Mouse (Mus musculus) limb, embryonic 10.5 days (tissue): ENCODE measurements around the gene Trim37. TPM values are rescaled to one million over a fixed set of nuclear protein-coding genes. Genes with fewer than 3 reads are reported as not detected.

Experiments used
- DNase-seq: peaks from one replicate; pipeline ENCODE4 v3.0.0-alpha.2; 2017; ENCODE audit warnings: low spot score
- H3K27ac ChIP-seq: fragments of 300-500 bp; sonication (generic); 2 replicates; pipeline ENCODE4 v1.5.1; 2016; ENCODE audit warnings: mild to moderate bottlenecking
- H3K27me3 ChIP-seq: fragments of 300-500 bp; sonication (generic); 2 replicates; pipeline ENCODE4 v1.6.1; 2016; ENCODE audit warnings: low read depth, mild to moderate bottlenecking; ENCODE audit not compliant: poor library complexity, severe bottlenecking
- H3K36me3 ChIP-seq: fragments of 300-500 bp; sonication (generic); 2 replicates; pipeline ENCODE4 v1.6.1; 2016; ENCODE audit warnings: mild to moderate bottlenecking, moderate library complexity
- H3K4me1 ChIP-seq: fragments of 300-500 bp; sonication (generic); 2 replicates; pipeline ENCODE4 v1.6.1; 2016
- H3K4me3 ChIP-seq: fragments of 300-500 bp; sonication (generic); 2 replicates; pipeline ENCODE4 v1.5.1; 2016; ENCODE audit warnings: mild to moderate bottlenecking, moderate library complexity
- H3K9me3 ChIP-seq: fragments of 300-500 bp; sonication (generic); replicated peaks from 2 replicates; pipeline ENCODE4 v1.6.1; 2016; ENCODE audit warnings: mild to moderate bottlenecking
- WGBS: fragments of 180-500 bp; shearing (Covaris S2); methylation state at CpG from one replicate; pipeline ENCODE4 v1.1.7; 2016; 5-methylcytosine and 5-hydroxymethylcytosine counted together
- polyA plus RNA-seq: library from polyadenylated mRNA; unstranded; fragments of >200 nt; fragmentation: Nextera tagmentation; extraction: Ambion mirVana; gene quantifications from 2 replicates; pipeline ENCODE4 v1.2.1, GENCODE M21; 2016

Trim37 gene
- 42.7 and 46.5 TPM in 2 replicates for polyA plus RNA-seq

DNA sequence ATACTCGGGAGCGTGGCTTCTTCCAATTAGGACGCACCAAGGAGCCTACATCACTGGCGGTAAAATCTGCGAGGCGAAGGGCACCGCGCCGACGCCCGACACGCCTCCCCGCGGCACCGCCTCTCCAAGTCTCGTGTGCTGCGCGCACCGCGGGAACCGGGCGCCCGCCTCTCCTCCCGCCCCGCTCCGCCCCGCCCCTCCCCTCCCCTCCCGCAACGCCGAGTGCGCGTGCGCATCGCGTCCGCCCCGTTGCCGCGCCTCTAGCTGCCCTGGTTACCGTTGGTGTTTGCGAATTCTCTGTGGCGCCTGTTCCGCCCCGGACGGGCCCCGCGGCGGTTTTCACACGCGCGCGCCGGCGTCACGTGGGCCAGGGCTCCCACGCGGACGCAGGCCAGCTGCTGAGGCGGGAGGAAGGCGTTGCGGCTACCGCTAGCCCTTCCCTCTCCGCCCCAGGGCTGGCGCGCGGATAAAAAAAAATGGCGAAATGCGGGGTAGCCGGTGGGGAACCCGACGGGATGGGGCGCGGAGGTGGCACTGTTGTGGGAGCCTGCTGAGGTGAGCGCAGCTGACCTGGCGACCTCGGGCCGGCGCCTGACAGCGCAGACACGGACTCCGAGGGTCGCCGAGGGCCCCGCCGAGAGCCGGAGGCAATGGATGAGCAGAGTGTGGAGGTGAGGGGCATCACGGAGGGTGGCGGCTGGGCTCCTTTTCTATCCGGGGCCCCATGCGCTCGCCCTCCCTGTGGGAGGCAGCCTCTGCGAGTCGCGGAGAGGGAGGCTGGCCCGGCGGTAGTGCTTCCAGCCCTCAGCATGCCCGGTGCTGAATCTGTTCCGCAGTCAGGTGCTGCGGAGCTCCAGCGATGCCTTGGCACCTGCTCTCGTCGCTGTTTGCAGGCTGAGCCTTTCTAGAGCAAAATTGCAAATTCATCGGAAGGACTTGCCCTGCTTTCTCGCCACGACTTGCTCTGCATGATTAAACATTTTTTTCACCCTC is at the start of gene Trim37:
Trim37 (plus strand) TSS at position 254 of the 993 bp plus-strand sequence.
- under 1% methylated on average over 101 of the region's 105 CpGs for WGBS
- Histone ChIP-seq H3K9me3 (no peaks in the 10 kb centered on the region), H3K4me3 (peak within 1 kb of the TSS; percentile 91), H3K4me1 (peaks cover 25% of the 10 kb centered on the region), H3K36me3 (peaks cover 40% of the 10 kb centered on the region), H3K27ac (peak within 1 kb of the TSS; percentile 93), H3K27me3 (no peaks in the 10 kb centered on the region)
- DNase-seq, result peak; percentile 96

DNA sequence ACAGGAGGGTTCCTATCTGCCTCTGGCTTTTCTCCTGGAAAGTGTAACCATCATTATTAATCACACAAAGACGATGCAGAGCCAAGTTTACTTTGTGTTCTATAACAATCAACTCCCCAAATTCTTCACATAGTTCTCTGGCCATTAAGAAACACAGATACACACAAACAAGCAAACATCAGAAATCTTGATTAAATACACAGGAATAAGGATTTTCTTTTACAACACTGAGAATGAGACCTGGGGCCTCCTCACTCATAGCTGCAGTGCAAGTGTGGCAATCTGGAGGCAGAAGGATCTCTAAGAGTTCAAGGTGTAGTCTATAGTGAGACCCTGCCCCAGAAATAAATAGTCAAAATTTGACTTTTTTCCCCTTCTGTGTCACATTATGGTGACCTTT is 43.2 kb upstream of the Trim37 start:
- H3K4me3 ChIP-seq, result no peak overlapping the region
- WGBS, result 74% methylated on average over 1 of the region's 1 CpGs
- H3K36me3 ChIP-seq, result peaks cover 72% of the 10 kb centered on the region
- H3K27me3 ChIP-seq, result no peaks in the 10 kb centered on the region
- H3K9me3 ChIP-seq, result no peaks in the 10 kb centered on the region
- peaks cover 28% of the 10 kb centered on the region for H3K4me1 ChIP-seq
- H3K27ac ChIP-seq, result no peak overlapping the region
- no peak for DNase-seq

DNA sequence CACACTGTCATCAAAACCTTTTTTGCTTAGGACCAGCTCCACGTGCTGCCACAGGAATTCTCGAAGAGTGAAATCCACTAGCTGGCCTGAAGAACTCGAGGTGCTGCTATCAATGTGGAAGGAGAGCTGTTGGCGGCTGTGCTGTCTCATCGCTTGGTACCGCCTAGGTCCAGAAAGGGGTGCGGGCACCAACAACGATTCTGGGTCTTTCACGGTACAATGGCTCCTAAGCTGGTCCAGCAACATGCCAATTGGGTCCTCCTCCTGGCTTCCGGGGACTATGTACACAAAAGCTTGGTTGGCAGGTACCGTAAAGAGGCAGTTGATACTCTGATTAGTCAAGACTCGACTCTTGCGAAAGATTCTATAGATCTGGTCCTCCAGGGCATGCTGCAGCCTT is 41.4 kb upstream of the Trim37 start:
- Histone ChIP-seq H3K36me3 (peaks cover 70% of the 10 kb centered on the region), H3K27me3 (no peaks in the 10 kb centered on the region), H3K9me3 (no peaks in the 10 kb centered on the region), H3K27ac (no peak overlapping the region), H3K4me3 (peak overlapping the region; percentile 95), H3K4me1 (peaks cover 28% of the 10 kb centered on the region)
- 91% methylated on average over 13 of the region's 13 CpGs for WGBS
- no peak for DNase-seq

DNA sequence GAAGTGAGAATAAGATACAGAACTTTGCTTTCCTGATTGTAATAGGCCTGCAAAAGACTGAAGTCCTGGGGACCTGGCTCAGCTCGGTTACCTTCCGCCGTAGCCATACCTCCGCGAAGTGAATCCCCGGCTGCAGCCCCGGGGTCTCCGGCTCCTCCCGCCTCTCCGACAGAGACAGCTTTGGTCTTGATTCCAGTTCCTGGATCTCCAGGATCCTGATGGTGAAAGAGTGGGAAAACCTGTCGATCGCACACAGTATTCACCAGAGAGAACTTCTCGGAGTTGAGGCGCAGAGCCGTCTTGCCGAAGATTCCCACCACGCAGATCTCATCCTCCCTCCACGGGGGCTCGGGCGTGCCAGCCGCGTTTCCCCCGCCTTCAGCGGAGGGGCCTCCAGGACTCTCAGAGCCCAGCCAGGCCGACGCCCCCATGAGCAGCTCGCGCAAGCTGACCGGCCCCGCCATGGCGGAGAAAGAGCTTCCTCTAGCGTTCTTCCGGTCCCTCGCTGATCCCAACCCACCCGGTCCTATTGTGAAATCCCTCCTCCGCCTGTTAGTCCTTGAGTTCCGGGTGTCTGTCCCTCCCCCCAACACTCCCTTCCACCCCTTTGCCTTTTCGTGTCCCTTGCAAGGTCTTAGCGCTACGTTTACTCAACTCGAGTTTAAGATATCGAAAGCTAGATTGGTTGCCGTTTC is 40.4 kb upstream of the Trim37 start, which contains the start of gene Smg8:
Smg8 (minus strand) TSS at position 485 of the 695 bp plus-strand sequence.
- H3K4me1 ChIP-seq, result peaks cover 28% of the 10 kb centered on the region
- WGBS, result 1% methylated on average over 43 of the region's 43 CpGs
- no peaks in the 10 kb centered on the region for H3K27me3 ChIP-seq
- DNase-seq, result peak; percentile 84
- H3K36me3 ChIP-seq, result peaks cover 70% of the 10 kb centered on the region
- no peaks in the 10 kb centered on the region for H3K9me3 ChIP-seq
- H3K27ac ChIP-seq, result peak within 1 kb of the TSS; percentile 89
- peak within 1 kb of the TSS; percentile 95 for H3K4me3 ChIP-seq

DNA sequence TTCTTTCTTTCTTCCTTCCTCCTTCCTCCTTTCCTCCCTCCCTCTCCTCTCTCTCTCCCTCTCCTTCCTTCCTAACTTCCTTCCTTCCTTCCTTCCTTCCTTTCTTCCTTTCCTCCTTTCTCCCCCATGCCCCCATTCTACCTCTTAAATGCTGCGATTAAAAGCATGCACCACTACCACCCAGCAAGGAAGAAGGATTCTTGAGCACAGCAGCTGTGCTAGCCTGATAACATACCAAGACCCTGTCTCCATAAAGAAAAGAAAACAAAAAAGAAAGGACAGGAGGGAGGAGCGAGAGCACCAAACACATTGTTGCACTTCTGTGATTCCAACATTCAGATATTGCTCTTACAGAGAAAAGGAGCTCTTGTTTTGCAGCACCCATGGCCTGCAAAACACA is 39.7 kb upstream of the Trim37 start:
- WGBS, result 68% methylated on average over 2 of the region's 2 CpGs
- Histone ChIP-seq H3K27ac (peak overlapping the region; percentile 89), H3K9me3 (no peaks in the 10 kb centered on the region), H3K36me3 (peaks cover 70% of the 10 kb centered on the region), H3K27me3 (no peaks in the 10 kb centered on the region), H3K4me3 (peak overlapping the region; percentile 95), H3K4me1 (peaks cover 28% of the 10 kb centered on the region)
- DNase-seq, result no peak

DNA sequence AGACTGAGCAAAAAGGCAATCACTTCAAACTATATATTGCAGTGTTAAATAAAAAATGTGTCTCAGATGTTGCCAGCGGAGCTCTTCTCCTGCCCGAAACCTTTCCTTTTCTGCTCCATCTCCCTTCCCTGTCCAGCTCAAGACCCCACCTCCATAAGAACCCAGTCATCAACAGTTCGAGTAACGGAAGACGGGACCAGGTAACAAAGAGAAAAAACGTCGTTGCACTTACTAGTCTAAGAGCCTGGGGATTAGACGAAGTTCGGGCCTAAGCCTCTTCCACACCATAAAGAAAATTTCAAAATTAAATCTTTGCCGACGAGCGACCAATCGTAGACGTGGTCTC is 18.5 kb upstream of the Trim37 start, which contains the start of gene Prr11:
Prr11 (minus strand) TSS at position 300 of the 346 bp plus-strand sequence.
- Histone ChIP-seq H3K27me3 (no peaks in the 10 kb centered on the region), H3K4me3 (peak within 1 kb of the TSS; percentile 98), H3K4me1 (peaks cover 17% of the 10 kb centered on the region), H3K36me3 (peaks cover 53% of the 10 kb centered on the region), H3K9me3 (no peaks in the 10 kb centered on the region), H3K27ac (peak within 1 kb of the TSS; percentile 100)
- WGBS, result under 1% methylated on average over 14 of the region's 14 CpGs
- DNase-seq, result no peak

DNA sequence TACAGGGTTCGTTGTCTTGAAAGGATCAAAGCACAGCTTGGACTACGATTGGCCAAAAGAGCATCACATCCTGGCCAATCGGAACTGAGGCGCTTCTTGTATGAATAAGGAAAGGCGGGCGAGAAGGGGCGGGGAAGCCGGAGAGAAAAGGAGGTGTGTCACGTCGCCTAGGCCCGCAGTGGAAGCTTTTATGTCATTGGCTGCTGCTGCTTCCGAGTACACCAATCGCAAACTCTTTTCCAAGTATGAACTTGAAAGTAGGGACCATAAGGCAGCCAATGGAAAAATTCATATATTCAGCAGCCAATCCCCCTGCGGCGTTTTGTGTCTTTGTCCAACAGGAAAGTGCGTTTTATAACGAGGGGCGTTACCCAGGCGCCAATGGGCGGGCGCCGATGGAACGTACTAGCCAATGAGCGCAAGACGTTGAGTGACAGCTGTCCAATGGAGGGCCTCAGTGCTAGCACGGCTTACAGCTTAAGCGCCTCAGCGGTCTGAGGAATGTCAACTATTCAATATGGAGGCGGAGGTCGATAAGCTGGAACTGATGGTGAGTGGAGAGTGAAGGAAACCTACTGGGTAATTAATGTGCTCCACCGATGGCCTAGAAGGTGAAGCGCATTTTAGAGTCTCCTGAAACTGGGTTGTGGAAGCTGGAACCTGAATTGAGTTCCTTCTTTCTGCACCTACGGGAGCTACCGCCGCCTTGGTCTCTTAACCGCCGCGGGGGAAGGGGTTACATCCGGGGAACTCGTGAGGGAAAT is 17.9 kb upstream of the Trim37 start, which contains the start of gene Ska2:
Ska2 (plus strand) TSS at position 480 of the 764 bp plus-strand sequence.
- under 1% methylated on average over 40 of the region's 40 CpGs for WGBS
- H3K36me3 ChIP-seq, result peaks cover 53% of the 10 kb centered on the region
- peaks cover 17% of the 10 kb centered on the region for H3K4me1 ChIP-seq
- H3K4me3 ChIP-seq, result peak within 1 kb of the TSS; percentile 98
- no peaks in the 10 kb centered on the region for H3K9me3 ChIP-seq
- no peaks in the 10 kb centered on the region for H3K27me3 ChIP-seq
- DNase-seq, result peak; percentile 94
- H3K27ac ChIP-seq, result peak within 1 kb of the TSS; percentile 100

DNA sequence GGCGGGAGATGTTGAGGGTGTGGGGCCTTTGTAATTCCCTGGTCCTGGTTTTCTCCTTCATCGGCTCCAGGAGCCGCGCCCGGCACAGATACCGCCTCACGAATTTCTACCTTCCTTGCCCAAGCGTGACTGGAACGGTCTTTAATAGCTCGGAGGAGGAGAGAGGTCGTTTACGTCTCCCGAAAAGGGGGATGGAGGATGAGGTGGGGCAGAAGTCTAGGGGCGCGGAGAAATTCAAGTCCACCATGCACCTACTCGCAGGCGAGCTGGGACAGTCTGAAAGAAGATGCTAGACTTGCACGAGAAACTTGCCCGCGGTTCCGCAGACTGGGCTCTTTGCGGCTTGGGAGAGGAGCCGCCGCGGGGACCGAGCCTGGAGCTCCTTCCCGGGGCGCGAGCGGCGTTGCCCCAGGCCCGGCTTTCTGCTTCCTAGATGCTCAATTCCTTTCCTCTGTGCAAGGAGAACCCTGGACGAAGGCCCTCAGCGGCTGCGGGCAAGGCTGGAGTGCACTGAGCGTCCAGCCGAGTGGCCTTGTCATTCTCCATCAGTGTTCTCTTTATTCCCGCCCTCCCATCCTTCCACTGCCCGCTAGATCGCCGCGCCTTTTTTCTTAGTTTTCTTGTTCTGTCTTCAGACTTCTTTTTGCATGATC is 17.2 kb upstream of the Trim37 start:
- H3K27me3 ChIP-seq, result no peaks in the 10 kb centered on the region
- DNase-seq, result peak; percentile 77
- peaks cover 17% of the 10 kb centered on the region for H3K4me1 ChIP-seq
- no peaks in the 10 kb centered on the region for H3K9me3 ChIP-seq
- peak overlapping the region; percentile 100 for H3K27ac ChIP-seq
- peak overlapping the region; percentile 98 for H3K4me3 ChIP-seq
- peaks cover 53% of the 10 kb centered on the region for H3K36me3 ChIP-seq
- WGBS, result under 1% methylated on average over 42 of the region's 42 CpGs

DNA sequence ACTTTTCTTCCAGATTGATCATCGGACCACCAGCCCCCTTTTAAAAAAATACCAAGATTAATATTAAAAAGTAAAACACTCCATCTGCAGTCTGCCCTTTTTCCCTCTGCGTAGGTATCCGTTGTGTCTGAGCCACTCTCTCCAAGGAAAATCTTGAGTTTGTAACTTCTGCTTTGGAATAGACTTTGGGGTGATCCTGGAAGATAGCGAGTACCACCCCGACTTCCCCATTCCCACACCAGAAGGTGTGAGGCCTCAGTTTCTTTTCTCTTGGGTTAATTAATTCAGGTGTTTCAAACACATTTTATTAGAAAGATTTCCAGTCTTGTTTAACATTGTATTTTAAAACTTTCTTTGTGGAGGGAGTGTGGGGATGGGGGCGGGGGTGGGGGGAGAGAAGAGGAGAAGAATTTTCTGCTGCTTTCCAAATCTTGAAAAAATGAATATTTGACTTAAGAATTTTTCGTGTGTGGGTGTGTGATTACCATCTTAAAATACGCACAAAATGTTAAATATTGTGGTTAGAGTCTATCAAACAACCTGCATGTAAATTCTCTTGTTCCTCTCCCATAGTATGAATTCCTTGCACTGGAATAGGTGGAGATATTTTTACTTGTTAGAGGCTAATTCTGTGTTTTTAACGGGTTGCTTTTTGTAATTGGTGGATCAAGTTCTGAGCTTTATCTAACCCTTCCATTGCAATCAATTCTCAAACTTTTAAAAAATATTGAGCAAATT is 16.5 kb upstream of the Trim37 start:
- Histone ChIP-seq H3K36me3 (peaks cover 53% of the 10 kb centered on the region), H3K27ac (peak overlapping the region; percentile 100), H3K9me3 (no peaks in the 10 kb centered on the region), H3K4me1 (peaks cover 17% of the 10 kb centered on the region), H3K4me3 (peak overlapping the region; percentile 98), H3K27me3 (no peaks in the 10 kb centered on the region)
- DNase-seq, result no peak
- WGBS, result 16% methylated on average over 9 of the region's 9 CpGs

DNA sequence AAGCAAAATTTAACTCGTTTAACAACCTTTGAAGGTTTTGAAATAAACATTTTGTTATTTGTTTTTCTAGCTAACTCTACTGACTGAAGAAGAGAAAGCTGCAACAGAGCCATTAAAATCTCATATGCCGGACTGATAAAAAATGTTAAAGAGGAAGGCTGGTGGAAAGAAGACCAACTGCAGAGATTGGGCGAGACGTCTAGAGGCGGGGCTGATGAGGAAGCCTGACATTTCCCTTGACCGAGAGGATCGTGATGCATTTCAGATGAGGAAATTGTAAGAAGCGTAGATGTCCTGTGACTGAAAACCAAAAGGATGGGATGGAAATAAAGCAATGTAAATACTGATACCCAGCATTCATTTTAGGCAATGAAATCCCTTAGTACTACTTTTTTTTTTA is 5.0 kb upstream of the Trim37 start:
- no peak overlapping the region for H3K27ac ChIP-seq
- WGBS, result 93% methylated on average over 8 of the region's 8 CpGs
- no peak for DNase-seq
- peaks cover 75% of the 10 kb centered on the region for H3K36me3 ChIP-seq
- no peaks in the 10 kb centered on the region for H3K27me3 ChIP-seq
- no peaks in the 10 kb centered on the region for H3K9me3 ChIP-seq
- H3K4me1 ChIP-seq, result peaks cover 7% of the 10 kb centered on the region
- no peak overlapping the region for H3K4me3 ChIP-seq

DNA sequence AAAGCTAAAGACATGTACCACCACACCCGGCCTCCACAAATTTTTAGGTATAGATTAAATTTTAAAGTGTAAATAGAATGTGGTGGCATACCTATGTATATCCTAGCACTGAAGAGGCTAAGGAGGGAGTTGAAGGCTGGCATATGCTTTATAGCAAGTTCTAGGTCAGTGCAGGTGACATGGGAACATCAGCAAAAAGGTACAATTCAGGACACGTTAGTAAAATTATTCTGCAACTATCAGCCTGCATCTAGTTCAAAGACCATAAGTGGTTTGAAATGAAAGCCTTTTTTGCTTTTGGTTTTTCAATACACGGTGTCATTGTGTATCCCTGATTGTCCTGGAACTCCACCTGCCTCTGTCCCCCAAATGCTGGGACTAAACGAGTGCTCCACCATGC is 1.3 kb upstream of the Trim37 start:
- no peaks in the 10 kb centered on the region for H3K27me3 ChIP-seq
- no peak for DNase-seq
- H3K36me3 ChIP-seq, result peaks cover 48% of the 10 kb centered on the region
- WGBS, result 59% methylated on average over 4 of the region's 4 CpGs
- peak overlapping the region; percentile 91 for H3K4me3 ChIP-seq
- peaks cover 25% of the 10 kb centered on the region for H3K4me1 ChIP-seq
- H3K27ac ChIP-seq, result peak overlapping the region; percentile 93; the same call in 1 of the 2 replicates
- no peaks in the 10 kb centered on the region for H3K9me3 ChIP-seq
